Mouse (Mus musculus) limb, embryonic 12.5 days (tissue): ENCODE data around the gene Fam32a. TPM values are rescaled to one million over a fixed set of nuclear protein-coding genes. Genes with fewer than 3 reads are reported as not detected.

Experiments used
- ATAC-seq: fragments of 200-750 bp; cut with Nextera tagmentation; 2 replicates; pipeline ENCODE4 v1.8.0; 2017; ENCODE audit warnings: low read depth, moderate TSS enrichment; ENCODE audit not compliant: insufficient number of reproducible peaks, insufficient read depth, low FRiP score, low TSS enrichment
- H3K27ac ChIP-seq: fragments of 300-500 bp; sonication (generic); 2 replicates; pipeline ENCODE4 v1.5.1; 2016; ENCODE audit warnings: mild to moderate bottlenecking, moderate library complexity
- H3K27me3 ChIP-seq: fragments of 300-500 bp; sonication (generic); 2 replicates; pipeline ENCODE4 v1.6.1; 2016; ENCODE audit warnings: mild to moderate bottlenecking, moderate library complexity
- H3K36me3 ChIP-seq: fragments of 300-500 bp; sonication (generic); 2 replicates; pipeline ENCODE4 v1.6.1; 2016; ENCODE audit warnings: mild to moderate bottlenecking, moderate library complexity
- H3K4me1 ChIP-seq: fragments of 300-500 bp; sonication (generic); replicated peaks from 2 replicates; pipeline ENCODE4 v1.6.1; 2016
- H3K4me2 ChIP-seq: fragments of 300-500 bp; sonication (generic); 2 replicates; pipeline ENCODE4 v1.6.1; 2016; ENCODE audit warnings: mild to moderate bottlenecking, moderate library complexity
- H3K4me3 ChIP-seq: fragments of 300-500 bp; sonication (generic); replicated peaks from 2 replicates; pipeline ENCODE4 v1.5.1; 2016; ENCODE audit warnings: mild to moderate bottlenecking
- H3K9ac ChIP-seq: fragments of 300-500 bp; sonication (generic); replicated peaks from 2 replicates; pipeline ENCODE4 v1.6.1; 2016; ENCODE audit warnings: mild to moderate bottlenecking, moderate library complexity
- H3K9me3 ChIP-seq: fragments of 300-500 bp; sonication (generic); 2 replicates; pipeline ENCODE4 v1.6.1; 2016; ENCODE audit warnings: mild to moderate bottlenecking, moderate library complexity
- WGBS: fragments of 180-500 bp; shearing (Covaris S2); methylation state at CpG from one replicate; pipeline ENCODE4 v1.1.7; 2016; 5-methylcytosine and 5-hydroxymethylcytosine counted together
- polyA plus RNA-seq: library from polyadenylated mRNA; unstranded; fragments of >200 nt; fragmentation: Nextera tagmentation; extraction: Ambion mirVana; gene quantifications from 2 replicates; pipeline ENCODE4 v1.2.1, GENCODE M21; 2016

The Fam32a gene
- polyA plus RNA-seq, result 63.5 and 64.2 TPM in 2 replicates

DNA sequence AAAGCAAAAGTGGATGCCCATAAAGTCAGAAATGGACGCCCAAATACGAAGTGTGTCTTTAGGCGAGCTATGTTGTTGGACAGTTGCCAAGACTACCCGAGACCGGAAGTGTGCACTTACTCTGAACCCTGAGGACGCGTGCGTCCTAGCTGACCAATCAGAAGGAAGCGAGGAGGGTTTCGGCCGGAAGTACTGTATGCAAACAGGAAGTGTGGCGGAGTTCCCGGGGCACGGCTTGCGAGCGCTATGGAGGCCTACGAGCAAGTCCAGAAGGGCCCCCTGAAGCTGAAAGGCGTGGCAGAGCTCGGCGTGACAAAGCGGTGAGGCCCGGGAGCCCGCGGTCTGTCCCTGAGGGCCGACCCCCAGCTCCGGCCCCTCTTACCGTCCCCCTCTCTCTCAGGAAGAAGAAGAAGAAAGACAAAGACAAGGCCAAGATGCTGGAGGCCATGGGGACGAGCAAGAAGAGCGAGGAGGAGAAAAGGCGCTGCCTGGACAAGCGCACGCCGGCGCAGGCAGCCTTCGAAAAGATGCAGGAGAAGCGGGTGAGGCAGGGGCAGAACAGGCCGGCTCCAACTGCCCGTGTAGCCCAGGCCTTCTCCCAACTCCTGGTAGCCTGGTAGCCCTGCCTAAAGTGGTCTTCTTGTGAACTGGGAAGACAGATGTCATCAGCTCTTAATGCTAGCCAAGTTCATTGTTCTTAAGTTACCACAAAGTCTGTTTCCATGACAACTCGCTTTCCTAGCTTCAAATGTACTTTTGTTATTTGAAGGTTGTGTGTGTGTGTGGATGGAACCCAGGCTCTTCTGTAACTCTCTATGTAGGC, at the start of gene Fam32a:
Fam32a (plus strand) TSS at position 190 of the 823 bp plus-strand sequence.
- Histone ChIP-seq H3K9me3 (no peaks in the 10 kb centered on the region), H3K4me2 (peak within 1 kb of the TSS; percentile 86), H3K9ac (peak within 1 kb of the TSS; percentile 71), H3K36me3 (peaks cover 35% of the 10 kb centered on the region), H3K27me3 (peaks cover 9% of the 10 kb centered on the region), H3K4me1 (peaks cover 13% of the 10 kb centered on the region), H3K4me3 (peak within 1 kb of the TSS; percentile 77), H3K27ac (peak within 1 kb of the TSS; percentile 75)
- 14% methylated on average over 39 of the region's 39 CpGs for WGBS
- ATAC-seq, result peak; percentile 95

DNA sequence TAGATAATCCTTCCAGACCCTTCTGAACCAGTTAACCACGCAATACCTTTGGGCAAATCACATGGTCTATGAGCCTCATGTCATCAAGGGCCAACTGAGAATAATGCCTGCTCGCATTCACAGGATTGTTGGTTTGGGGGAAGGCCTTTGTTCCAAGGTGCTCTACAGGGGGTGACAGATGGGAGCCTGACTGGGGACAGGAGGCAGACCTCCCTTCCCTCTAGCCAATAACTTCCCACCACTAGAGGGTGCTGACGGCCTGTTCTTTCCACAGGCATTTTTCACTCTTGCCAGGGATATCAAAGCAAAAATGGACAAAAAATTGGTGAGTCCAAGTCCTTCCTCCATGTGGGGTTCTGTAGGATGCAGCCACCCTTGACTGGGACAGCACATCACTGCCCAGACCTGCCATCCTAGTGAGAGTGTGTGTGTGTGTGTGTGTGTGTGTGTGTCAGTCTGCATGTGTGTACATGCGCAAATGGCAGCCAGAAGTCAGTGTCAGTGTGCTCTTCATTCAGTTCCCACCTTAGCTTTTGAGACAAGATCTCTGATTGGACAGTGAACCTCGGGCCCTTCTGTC, 42.1 kb upstream of the Fam32a start:
- peaks cover 99% of the 10 kb centered on the region for H3K36me3 ChIP-seq
- H3K4me1 ChIP-seq, result no peaks in the 10 kb centered on the region
- 0 out of 2 replicates have a peak, but pooled peaks have one; percentile 32 for ATAC-seq
- no peak overlapping the region for H3K4me2 ChIP-seq
- H3K27ac ChIP-seq, result no peak overlapping the region
- WGBS, result 60% methylated on average over 5 of the region's 5 CpGs
- H3K27me3 ChIP-seq, result no peaks in the 10 kb centered on the region
- no peak overlapping the region for H3K4me3 ChIP-seq
- H3K9ac ChIP-seq, result no peak overlapping the region
- H3K9me3 ChIP-seq, result no peaks in the 10 kb centered on the region

DNA sequence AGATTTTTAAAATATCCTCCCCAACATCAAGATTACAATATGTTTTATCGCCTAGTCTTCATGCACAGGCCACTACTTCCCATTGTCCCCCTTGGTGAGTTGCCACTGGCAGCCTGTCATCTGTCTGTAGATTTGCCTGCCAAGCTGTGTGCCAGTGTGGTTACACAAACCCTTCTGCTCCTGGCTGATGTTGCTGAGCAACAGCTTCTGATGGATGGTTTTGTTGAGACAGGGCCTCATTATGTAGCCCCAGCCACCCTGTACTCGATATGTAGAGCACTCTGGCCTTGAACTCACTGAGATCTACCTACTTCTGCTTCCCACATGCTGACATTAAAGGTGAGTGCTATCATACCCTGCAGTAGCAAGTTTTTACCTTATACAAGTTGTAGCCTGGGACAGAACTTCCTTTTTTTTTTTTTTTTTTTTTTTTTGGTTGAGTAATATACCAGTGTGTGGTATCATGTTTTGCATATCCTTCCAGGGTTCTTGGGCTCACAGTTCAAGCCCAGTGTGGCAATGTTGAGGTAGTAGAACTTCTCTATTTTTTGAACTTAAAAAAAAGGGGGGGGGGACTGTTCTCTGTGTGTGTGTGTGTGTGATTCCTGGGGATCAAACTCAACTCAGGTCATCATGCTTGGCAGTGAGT, 35.9 kb upstream of the Fam32a start:
- no peak for ATAC-seq
- Histone ChIP-seq H3K27me3 (no peaks in the 10 kb centered on the region), H3K27ac (no peak overlapping the region), H3K4me1 (no peaks in the 10 kb centered on the region), H3K4me3 (no peak overlapping the region), H3K9me3 (no peaks in the 10 kb centered on the region), H3K9ac (no peak overlapping the region), H3K36me3 (peaks cover 36% of the 10 kb centered on the region), H3K4me2 (no peak overlapping the region)
- 79% methylated on average over 2 of the region's 2 CpGs for WGBS

DNA sequence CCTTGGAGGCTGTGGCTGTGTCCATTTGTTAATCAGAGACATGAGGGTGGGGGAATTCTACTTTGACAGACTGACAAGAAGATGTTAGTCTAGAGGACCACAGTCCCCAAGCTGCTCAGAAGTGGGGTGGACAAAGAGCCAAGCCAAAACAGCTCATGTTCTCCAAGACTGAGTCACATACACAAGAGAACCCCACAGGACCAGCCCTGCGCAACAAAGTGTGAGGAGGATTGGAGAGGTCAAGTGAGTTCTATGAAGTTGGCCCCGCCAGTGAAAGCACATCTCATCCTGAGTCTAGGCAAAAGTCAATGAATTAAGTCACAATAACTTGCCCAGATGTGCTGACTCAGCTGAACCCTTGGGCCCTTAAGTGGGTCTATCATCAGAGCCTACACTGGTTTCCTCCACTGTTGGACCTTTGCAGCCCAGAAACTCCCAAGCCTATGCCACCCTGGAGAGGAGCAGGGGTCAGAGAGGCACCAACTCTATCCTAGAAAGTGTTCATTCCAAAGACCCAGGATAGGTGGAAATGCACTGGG, 31.7 kb upstream of the Fam32a start:
- no peak overlapping the region for H3K9ac ChIP-seq
- ATAC-seq, result no peak

DNA sequence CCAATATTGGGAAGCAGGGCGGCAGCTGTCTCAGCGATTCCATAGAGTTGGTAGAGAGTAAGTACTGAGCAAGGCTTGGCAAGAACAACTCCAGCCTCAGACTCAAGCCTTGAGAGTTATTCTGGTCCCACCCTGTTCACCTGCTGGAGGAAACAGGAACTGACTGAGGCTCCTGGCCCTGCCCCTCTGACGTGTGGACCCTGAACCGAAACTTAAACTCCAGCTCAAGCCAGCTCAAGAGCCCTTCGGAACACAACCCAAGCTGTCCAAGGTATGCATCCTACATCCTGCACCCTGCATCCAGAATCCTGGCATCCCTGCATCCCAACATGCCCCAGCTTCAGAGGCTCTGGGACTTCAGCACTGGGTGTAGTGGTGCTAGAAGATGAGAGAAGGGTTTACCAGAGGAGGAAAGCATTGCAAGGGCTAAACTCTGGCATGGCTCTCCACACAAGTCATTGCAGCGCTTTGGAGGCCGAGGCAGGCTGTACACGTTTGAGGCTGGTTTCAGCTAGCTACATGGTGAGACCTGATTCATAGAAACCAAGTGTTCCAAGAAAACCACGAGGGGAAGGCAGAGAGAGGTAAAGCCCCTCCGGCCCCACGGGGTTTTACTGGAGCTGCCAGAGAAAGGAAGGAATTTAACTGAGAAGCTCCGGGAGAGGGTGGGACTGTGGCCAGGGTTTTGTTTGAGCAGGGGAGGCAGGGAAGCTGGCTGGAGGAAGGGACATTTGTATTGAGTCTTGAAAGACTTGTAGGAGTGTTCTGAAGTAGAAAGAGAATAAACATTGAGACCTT, 29.9 kb upstream of the Fam32a start, which contains the start of gene Hsh2d:
Hsh2d (plus strand) TSS at position 222 of the 798 bp plus-strand sequence.
- Histone ChIP-seq H3K4me2 (no peak within 1 kb of the TSS), H3K36me3 (no peaks in the 10 kb centered on the region), H3K9ac (no peak within 1 kb of the TSS), H3K4me1 (no peaks in the 10 kb centered on the region), H3K9me3 (no peaks in the 10 kb centered on the region), H3K27me3 (no peaks in the 10 kb centered on the region), H3K4me3 (no peak within 1 kb of the TSS), H3K27ac (no peak within 1 kb of the TSS)
- ATAC-seq, result no peak
- WGBS, result 72% methylated on average over 12 of the region's 12 CpGs

More for the DNA sequence above, 31.7 kb upstream of the Fam32a start:
- Histone ChIP-seq H3K9me3 (no peaks in the 10 kb centered on the region), H3K4me2 (no peak overlapping the region), H3K4me3 (no peak overlapping the region), H3K27ac (no peak overlapping the region), H3K36me3 (no peaks in the 10 kb centered on the region), H3K27me3 (no peaks in the 10 kb centered on the region), H3K4me1 (no peaks in the 10 kb centered on the region)
- 87% methylated on average over 2 of the region's 2 CpGs for WGBS

DNA sequence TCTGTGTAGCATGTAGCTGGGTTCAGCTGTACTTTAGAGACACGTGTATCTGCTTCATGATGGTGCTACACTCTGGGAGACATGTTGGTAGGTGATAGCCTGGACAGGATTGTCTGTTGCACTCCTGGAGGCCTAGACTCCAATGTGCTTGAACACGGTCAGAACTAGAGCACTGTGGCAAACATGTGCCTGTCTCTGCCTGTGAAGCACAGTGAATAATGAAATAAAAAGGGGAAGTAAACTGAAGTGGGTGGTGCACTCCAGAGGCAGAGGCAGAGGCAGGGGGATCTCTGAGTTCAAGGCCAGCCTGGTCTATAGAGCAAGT, 29.4 kb upstream of the Fam32a start:
- ATAC-seq, result no peak
- no peaks in the 10 kb centered on the region for H3K36me3 ChIP-seq
- no peak overlapping the region for H3K9ac ChIP-seq
- H3K4me3 ChIP-seq, result no peak overlapping the region
- no peak overlapping the region for H3K4me2 ChIP-seq
- WGBS, result 83% methylated on average over 2 of the region's 2 CpGs
- no peaks in the 10 kb centered on the region for H3K27me3 ChIP-seq
- H3K4me1 ChIP-seq, result no peaks in the 10 kb centered on the region
- no peak overlapping the region for H3K27ac ChIP-seq
- no peaks in the 10 kb centered on the region for H3K9me3 ChIP-seq

DNA sequence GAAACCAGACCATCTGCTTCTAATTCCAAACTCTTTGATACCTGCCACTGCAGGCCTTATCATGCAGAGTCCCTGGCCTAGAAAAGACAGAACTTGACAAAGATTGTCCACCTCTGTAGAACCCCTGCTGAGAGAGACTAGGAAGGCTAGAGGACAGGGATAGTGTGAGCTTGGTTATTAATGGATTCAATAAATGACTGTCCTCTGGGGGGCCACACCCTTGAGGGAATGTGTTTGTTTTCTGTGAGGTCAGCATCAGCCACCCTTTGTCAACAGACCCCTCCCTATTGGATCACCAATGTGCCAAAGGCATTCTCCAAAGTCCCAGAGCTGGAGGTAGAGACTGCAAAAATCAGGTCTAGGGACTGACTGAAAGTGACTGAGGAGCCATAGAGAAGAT, 27.5 kb upstream of the Fam32a start:
- H3K4me2 ChIP-seq, result no peak overlapping the region
- H3K27ac ChIP-seq, result no peak overlapping the region
- H3K36me3 ChIP-seq, result no peaks in the 10 kb centered on the region
- no peaks in the 10 kb centered on the region for H3K4me1 ChIP-seq
- no peaks in the 10 kb centered on the region for H3K27me3 ChIP-seq
- ATAC-seq, result no peak
- H3K4me3 ChIP-seq, result no peak overlapping the region
- H3K9ac ChIP-seq, result no peak overlapping the region
- no peaks in the 10 kb centered on the region for H3K9me3 ChIP-seq

DNA sequence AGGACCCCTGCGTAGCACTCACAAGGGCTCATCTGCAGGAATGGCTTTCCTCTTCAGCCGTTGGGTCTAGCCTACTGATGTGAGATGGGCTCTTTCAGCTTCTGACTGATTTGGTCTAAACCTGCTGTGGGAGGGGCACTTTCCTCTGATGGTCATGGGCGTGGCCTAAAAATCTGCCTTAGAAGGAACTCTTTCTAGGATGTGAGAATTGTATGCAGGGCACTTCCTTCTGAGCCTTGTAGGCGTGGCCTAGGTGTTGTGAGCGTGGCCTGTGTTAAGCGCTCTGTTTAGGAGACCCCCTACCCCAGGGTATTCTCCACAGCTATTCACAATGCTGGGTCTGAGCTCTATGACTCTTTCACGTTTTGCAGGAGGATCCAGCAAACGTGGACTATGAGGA, 21.5 kb upstream of the Fam32a start:
- peaks cover 16% of the 10 kb centered on the region for H3K9me3 ChIP-seq
- no peak for ATAC-seq
- H3K4me2 ChIP-seq, result no peak overlapping the region
- no peaks in the 10 kb centered on the region for H3K36me3 ChIP-seq
- no peak overlapping the region for H3K4me3 ChIP-seq
- H3K9ac ChIP-seq, result no peak overlapping the region
- WGBS, result 64% methylated on average over 8 of the region's 8 CpGs
- no peaks in the 10 kb centered on the region for H3K4me1 ChIP-seq
- no peaks in the 10 kb centered on the region for H3K27me3 ChIP-seq
- no peak overlapping the region for H3K27ac ChIP-seq

DNA sequence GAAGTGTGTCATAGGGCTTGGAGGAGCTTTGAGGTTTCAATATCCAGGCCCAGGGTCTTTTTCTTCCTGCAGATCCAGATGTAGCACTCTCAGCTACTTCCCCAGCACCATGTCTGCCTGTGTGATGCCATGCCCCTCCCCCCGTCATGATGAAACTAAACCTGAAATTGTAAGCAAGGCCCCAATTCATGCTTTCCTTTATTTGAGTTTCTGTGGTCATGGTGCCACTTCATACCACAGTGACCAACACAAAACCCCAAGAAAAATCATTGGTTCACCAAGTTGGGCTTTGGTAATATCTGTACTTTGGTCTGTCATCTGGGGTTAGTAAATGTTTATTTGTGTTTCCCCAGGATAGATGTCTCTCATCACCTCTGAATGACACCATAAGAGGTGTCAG, 10.9 kb upstream of the Fam32a start:
- peaks cover 4% of the 10 kb centered on the region; the same call in 1 of the 2 replicates for H3K27me3 ChIP-seq
- H3K4me2 ChIP-seq, result no peak overlapping the region
- no peaks in the 10 kb centered on the region for H3K4me1 ChIP-seq
- H3K36me3 ChIP-seq, result no peaks in the 10 kb centered on the region
- no peak overlapping the region for H3K27ac ChIP-seq
- H3K4me3 ChIP-seq, result no peak overlapping the region
- WGBS, result 82% methylated on average over 1 of the region's 1 CpGs
- H3K9me3 ChIP-seq, result peaks cover 11% of the 10 kb centered on the region
- no peak overlapping the region for H3K9ac ChIP-seq
- ATAC-seq, result no peak

DNA sequence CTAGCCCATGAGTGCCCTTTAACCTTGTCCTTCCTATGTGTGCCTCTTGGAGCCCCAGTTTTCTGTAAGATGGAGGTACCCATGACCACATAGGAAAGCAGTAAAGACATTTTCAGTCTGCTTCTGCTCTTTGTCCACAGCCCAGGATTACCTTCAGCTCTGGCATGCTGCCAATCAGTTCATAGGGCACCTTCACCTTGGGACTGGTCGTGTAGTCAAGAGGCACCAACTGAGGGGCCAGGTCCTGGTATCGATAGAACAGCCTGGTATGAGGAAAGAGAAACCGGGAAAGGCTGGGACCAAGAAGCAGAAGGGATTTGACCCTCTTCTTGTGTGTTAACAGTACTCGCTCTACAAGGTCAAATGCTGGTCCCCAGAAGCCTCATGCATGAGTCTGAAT, 9.3 kb upstream of the Fam32a start:
- WGBS, result 77% methylated on average over 4 of the region's 4 CpGs

DNA sequence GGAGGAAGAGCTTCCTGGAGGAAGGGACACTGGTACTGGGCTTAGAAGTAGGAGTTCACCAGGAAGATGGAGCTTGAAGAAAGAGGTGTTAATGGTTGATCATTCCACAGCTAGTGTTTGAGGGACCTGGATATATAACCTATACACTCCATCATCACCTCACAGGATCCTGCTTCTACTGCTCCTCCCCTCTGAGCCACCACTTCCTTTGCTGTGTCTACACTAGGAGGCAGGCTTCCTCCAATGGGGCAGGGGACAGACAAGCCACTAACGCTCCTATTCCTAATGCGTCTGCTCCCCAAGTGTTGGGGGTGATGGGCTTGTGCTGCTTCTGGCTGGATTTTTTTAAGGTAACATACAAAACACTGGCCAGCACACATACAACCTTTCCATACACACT, 8.8 kb upstream of the Fam32a start:
- peaks cover 8% of the 10 kb centered on the region for H3K27me3 ChIP-seq
- H3K4me3 ChIP-seq, result no peak overlapping the region
- no peak overlapping the region for H3K4me2 ChIP-seq
- no peak overlapping the region for H3K9ac ChIP-seq
- H3K9me3 ChIP-seq, result no peaks in the 10 kb centered on the region
- no peaks in the 10 kb centered on the region for H3K36me3 ChIP-seq
- ATAC-seq, result no peak
- no peak overlapping the region for H3K27ac ChIP-seq
- H3K4me1 ChIP-seq, result no peaks in the 10 kb centered on the region
- WGBS, result 80% methylated on average over 2 of the region's 2 CpGs

More for the DNA sequence above, 9.3 kb upstream of the Fam32a start:
- Histone ChIP-seq H3K4me3 (no peak overlapping the region), H3K36me3 (no peaks in the 10 kb centered on the region), H3K4me1 (no peaks in the 10 kb centered on the region), H3K9me3 (no peaks in the 10 kb centered on the region), H3K27me3 (peaks cover 8% of the 10 kb centered on the region), H3K27ac (no peak overlapping the region), H3K4me2 (no peak overlapping the region), H3K9ac (no peak overlapping the region)
- ATAC-seq, result no peak
